Mouse (Mus musculus) large intestine, adult 2 months (tissue): ENCODE measurements around the gene Cyp4f40. TPM values are rescaled to one million over a fixed set of nuclear protein-coding genes. Genes with fewer than 3 reads are reported as not detected.
"Not testable (repeated sequence)": the region's sequence is repeated elsewhere in the genome, so short reads cannot be mapped to it uniquely, and the experiment has no call there.

Experiments used
- DNase-seq: peaks from one replicate; pipeline ENCODE4 v3.0.0-alpha.2; 2012; ENCODE audit warnings: low read depth, low spot score
- WGBS: fragments of 180-500 bp; shearing (Covaris S2); methylation state at CpG from one replicate; pipeline ENCODE4 v1.1.7; 2018; 5-methylcytosine and 5-hydroxymethylcytosine counted together
- polyA plus RNA-seq: library from polyadenylated mRNA; depleted of rRNA; stranded (reverse); fragments of >200 nt; gene quantifications from 2 replicates; pipeline ENCODE4 v1.2.3, GENCODE M21; 2012; rRNA removed

Cyp4f40 gene
- polyA plus RNA-seq = 138 and 188 TPM in 2 replicates

DNA sequence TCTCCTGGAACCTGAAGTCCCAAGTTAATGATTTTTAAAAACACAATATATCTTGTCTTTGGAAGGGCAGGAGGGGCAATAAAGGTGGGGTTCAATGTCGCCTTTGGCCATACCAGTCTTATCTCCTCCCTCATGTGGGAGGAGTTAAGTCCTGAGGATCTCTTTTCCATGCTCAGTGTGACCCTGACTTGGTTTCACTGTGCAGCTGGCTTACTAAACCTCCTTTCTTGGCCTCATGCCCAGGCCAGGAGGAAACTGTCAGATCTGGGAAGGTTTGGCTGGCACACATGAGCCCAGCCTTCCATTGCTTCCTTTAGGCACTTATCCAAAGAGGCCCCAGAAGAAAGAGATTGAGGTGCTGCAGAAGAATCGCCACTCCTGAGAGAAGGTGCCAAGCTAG lies at the start of gene Cyp4f40:
Cyp4f40 (plus strand) TSS at position 189 of the 400 bp plus-strand sequence.
- peak; percentile 95 for DNase-seq
- 27% methylated on average over 2 of the region's 2 CpGs for WGBS

DNA sequence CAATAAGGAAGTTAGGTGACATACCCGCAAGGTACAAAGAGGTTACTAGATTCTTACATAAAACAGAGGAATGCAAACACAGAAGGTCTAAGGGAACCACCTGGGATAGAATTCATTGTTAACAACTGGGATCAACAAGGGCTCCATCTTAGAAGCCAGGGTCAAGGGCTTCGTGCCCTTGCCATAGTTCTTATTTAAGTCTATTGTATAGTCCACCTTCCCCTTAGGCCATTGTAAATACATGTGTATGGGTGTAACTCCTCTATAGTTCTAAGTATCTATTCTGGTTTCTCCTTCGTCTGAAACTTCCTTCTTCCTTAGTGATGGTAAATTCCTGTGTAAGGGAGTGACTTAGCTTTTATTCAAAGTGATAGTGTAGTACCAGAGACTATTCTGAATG lies 48.5 kb upstream of the Cyp4f40 start:
- DNase-seq = not testable (repeated sequence)
- WGBS = 48% methylated on average over 3 of the region's 3 CpGs

DNA sequence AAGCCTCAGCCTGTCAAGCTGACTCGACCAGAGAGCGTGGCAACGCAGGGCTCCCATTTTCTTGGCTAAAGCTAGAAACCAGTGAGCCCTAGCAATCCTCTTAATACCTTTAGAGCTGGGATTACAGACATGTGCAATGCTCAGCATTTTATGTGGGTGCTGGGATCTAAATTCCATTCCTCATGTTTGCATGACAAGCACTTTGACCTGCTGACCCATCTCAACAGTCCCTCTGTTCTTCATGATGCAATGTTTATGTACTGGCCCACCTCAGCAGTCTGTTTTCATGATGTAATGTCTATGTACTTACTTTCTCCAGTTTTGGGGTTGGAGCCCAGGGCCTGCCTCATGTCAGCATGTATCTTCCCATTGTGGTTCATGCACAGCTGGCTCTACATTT lies 47.8 kb upstream of the Cyp4f40 start:
- 88% methylated on average over 3 of the region's 3 CpGs for WGBS
- DNase-seq = no peak

DNA sequence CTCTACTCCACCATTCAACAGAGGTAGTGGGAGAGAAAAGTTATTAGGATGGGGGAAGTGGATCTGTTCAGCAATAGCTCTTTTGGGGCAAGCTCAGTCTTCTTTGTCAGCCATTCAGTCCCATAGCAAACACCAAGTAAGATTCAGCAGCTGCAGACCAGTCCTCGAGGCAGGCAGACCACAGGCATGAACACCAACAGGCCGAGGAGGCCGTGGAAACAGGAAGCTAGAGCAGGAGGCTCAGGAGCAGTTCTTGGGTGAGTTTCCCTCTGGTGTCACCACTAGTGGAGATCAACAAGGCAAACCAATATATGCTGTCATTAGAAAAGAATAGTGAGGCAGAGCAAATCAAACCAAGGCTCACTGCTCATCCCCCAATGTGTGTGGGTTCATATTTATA lies 46.3 kb upstream of the Cyp4f40 start:
- WGBS = 54% methylated on average over 3 of the region's 3 CpGs
- no peak for DNase-seq

DNA sequence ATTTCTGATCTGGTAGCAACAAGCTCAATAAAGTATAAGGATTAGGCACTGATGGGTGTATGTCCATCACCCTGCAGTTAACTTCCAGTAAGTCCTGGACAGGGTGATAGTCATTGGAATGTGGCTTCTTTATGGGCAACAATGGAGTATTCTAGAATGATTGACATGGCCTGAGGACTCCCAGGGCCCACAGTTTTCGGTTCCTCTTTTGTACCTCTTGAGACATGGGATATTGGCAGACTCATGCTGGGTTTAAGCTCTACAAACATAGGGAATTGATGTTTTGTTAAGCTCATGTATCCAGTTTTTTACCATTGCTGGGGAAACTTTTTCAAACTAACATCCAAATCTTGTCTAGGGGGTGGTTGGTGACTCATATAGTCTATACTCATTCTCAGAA lies 41.4 kb upstream of the Cyp4f40 start:
- whole genome bisulfite sequencing = 65% methylated on average over 1 of the region's 1 CpGs
- no peak for DNase-seq

DNA sequence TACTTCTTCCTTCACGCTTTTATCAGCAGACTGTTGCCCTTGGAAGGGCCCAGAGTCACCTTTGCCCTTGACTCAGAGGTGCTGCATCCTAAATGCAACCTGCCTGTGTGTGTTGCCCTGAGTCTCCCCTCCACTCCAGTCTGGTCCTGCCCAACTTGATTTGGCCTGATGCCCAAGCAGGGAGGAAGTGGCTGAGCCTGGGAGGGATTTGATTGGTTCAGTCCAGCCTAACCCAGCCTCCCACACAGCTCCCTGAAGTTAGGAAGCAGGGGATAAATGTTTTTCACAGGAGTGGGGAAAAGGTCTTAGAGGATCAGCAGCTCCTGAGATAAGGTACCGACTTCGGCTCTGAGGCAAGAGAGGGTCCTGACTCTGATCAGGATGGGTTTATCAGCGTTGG lies 37.7 kb upstream of the Cyp4f40 start, which contains the start of gene Cyp4f37:
Cyp4f37 (plus strand) TSS at position 292 of the 400 bp plus-strand sequence.
- 62% methylated on average over 4 of the region's 4 CpGs for WGBS
- not testable (repeated sequence) for DNase-seq

DNA sequence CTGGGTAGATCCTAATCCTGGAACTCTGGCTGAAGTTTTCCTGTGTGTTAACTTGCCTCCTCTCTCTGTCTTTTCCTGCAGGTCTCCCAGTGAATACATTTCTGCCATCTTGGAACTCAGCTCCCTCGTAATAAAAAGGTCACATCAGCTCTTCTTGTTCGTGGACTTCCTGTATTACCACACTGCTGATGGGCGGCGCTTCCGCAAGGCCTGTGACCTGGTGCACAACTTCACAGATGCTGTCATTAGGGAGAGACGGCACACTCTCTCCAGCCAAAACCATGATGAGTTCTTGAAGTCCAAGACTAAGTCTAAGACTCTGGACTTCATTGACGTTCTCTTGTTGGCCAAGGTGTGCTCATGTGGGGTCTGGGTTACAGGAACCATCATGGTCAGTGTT lies 29.0 kb upstream of the Cyp4f40 start:
- not testable (repeated sequence) for DNase-seq
- 70% methylated on average over 7 of the region's 7 CpGs for WGBS

DNA sequence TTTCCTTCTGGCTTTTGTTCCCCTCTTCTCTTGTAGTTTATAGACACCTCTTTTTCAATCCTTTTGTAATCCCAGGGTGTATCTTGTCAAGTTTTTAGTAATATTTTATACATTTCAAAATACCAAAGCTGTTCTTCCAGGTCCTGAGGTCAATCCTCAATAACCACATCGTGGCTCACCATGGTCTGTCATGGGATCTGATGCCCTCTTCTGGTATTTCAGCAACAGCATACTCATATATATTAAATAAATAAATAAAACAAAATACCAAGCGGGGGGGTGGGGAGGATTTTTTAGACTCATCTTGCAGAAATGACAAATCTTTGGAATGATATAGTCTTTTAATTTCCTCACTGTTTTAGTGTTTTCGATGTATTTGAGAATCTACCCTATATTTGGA lies 26.8 kb upstream of the Cyp4f40 start:
- 54% methylated on average over 3 of the region's 3 CpGs for WGBS
- no peak for DNase-seq

DNA sequence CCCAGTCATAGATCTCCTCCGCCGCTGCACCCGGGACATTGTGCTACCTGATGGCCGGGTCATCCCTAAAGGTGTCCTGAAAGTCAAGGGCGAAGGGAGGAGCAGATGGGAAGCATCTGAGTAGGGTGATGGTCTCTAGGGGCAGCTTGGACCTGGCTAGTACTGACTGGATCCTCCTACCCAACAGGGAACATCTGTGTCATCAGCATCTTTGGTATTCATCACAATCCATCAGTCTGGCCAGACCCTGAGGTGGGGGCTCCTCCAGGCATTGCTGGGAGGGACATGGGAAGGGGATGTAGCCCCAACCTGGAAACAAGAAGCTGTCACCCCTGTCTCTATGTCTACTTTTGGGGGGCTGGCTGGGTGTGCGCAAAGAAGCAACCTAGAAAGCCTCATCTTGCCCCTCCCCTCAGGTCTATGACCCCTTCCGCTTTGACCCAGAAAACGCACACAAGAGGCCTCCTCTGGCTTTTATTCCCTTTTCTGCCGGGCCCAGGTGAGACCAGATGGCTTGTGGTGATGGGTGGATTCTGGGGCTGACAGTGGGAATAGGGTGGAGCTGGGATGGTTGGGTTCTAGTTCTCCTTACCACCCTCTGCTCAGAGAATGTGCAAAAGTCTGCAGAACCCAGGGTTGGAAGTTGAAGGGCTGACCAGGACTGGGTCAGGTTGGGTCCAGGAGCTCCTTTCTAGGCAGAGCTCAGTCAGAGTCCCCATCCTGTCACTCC lies 24.3 kb upstream of the Cyp4f40 start:
- DNase-seq = not testable (repeated sequence)
- WGBS = 85% methylated on average over 9 of the region's 9 CpGs

DNA sequence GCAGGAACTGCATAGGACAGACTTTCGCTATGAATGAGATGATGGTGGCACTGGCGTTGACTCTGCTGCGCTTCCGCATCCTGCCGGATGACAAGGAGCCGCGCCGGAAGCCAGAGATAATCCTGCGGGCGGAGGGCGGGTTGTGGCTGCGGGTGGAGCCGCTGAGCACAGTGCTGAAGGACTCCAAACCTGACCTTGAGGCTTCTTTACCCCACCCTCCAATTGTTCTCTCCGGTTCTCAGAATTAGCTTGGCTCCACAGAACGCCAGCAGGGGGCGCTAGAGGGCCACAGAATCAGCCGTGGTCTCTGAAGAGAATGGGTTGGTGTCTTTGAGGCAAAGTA lies 23.8 kb upstream of the Cyp4f40 start:
- peak; percentile 89 for DNase-seq
- WGBS = under 1% methylated on average over 17 of the region's 17 CpGs

DNA sequence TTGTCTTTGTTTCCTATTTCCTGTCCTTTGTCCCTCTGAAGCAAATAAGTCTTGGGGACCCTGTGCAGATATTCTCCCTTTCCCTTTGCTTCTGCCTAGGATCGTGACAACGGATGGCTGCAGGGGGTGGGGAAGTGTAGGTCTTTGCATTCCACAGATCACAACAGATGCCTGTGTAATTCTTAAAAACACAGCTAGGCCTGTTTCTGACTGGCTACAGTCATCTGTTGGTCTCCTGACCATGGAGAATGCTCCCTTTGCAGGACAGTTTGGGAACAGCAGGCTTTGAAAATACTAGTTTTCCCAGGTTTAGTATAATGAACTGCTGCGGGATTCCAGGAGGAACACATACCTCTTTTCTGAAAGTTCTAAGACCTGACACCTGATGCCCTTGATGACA lies 22.4 kb upstream of the Cyp4f40 start:
- DNase-seq = no peak
- WGBS = 78% methylated on average over 3 of the region's 3 CpGs

DNA sequence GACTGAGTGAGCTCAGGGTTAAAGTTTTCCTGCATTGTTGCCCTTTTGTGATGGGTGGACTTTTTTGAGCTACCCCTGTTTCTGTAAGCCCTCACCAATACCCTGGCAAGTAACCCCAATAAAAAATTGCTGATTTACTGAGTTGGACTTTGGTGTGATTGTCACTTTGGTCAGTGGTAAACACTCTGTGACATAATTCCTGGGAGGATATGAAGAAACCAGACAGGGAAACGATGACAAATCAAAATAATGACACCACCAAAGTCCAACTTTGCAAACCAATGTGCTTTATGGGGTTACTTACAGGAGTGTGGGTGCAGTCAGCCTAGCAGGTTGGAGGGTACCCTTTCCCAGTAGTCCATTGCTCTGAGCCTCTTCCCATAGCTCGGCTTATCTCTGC lies 21.5 kb upstream of the Cyp4f40 start:
- 58% methylated on average over 2 of the region's 2 CpGs for WGBS
- no peak for DNase-seq

DNA sequence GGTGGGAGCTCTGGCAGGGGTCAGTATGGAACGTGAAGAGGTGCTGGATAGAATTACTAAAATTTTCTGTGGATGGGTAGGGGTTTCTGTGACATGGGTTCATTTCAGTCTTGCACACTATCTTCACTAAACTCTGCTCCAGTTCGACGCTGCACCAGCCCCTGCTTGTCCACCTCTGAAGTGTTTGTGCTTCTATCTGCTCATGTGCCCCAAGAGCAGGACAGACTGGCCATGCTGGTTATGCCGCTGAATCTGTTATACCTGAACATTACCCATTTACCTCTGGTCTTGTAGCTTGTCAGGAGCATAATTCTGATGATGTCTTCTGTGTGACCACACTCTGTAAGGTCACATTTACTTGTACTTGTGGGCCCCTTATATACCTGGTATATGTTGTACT lies 12.1 kb upstream of the Cyp4f40 start:
- whole genome bisulfite sequencing = 87% methylated on average over 4 of the region's 4 CpGs
- DNase-seq = no peak

DNA sequence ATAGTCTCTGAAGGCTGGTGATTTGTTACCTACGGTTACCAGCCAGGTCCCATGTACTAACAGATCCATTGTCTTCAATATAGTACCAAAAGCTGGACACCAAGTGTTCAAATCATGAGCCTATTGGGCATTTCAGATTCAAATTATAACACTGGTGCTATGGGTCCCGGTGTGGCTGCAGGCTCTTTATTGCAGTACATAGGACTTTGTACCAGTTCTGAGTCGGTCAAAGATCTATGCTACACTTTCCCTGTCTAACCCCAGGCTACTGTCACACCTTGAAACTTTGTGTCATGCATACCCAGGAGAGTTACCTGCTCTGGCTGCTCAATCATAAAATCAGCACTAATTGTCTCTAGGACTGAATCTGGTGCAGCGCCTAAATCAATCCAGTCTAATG lies 4.8 kb upstream of the Cyp4f40 start:
- DNase-seq = no peak
- WGBS = 45% methylated on average over 4 of the region's 4 CpGs

DNA sequence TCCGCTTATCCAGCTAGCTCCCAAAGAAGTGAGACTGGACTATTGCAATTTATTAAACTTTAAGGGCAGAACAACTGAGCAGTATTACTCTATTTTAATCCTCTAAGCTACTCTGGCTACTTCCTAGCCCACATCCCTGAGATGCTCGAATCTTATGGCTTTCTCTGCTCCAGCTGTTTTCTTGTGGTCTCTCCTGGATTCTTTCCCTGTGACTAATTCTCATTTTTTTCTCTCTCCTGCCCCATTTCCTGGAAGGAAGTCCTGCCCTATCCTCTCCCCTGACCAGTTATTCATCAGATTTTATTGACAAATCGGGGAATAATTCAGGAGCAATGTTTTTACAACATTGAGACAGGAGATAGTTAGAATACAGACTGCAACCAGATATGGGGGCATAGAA lies 1.7 kb upstream of the Cyp4f40 start:
- WGBS = 47% methylated on average over 3 of the region's 3 CpGs
- DNase-seq = no peak

DNA sequence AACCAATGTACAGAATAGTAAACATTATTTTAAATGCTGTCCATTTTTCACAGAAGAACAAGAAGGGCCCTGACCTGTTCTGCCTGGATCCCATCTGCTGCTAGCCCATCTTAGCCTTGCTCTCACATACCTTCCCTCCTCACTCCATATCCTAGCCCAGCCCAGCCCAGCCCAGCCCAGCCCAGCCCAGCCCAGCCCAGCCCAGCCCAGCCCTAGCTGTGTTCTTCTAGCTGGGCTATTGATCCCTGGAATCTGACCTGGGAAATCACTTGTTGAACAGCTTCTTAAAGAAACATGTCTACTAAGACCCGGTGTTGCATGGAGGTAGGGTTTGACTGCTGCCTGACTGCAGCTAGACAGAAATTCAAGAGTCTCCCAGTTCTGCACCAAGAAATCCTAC lies 454 bp upstream of the Cyp4f40 start:
- DNase-seq = no peak
- WGBS = 29% methylated on average over 1 of the region's 1 CpGs

DNA sequence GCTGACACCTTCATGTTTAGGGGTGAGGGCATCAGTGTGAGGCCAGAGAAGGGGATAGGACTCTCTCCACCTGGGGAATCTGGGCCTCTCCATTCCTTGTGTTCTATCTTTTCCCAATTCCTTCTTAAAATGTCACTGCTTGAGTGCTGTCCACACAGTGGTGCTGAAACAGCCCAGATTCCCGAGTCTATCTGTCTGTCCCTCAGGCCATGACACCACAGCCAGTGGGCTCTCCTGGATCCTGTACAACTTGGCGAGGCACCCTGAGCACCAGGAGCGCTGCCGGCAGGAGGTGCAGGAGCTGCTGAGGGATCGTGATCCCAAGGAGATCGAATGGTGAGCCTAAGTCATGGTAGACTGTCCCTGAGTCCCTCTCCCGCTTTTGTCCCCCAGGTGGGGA lies 15.3 kb downstream of the Cyp4f40 start:
- 74% methylated on average over 7 of the region's 7 CpGs for WGBS
- DNase-seq = no peak

DNA sequence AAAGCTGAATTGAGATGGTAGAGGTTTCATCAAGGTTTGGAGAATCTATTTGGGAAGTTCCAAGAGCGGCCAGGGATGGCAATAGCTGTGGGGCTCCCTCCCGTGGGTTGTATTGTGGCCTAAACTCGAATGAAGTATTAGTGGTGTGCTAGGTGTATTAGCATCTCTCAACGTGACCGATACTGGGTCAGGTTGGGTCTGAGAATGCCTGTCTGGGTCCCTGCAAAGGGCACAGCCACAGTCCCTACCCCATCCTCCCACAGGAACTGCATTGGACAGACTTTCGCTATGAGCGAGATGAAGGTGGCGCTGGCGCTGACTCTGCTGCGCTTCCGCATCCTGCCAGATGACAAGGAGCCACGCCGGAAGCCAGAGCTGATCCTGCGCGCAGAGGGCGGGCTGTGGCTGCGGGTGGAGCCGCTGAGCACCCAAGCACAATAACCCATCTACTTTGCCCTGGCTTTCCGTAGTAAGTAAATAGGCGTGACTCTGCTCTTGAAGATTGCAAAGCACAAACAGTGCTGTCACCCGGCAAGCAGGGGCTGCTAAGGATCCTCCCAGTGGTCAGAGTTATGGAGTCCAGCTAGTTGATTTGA lies 17.4 kb downstream of the Cyp4f40 start:
- WGBS = 29% methylated on average over 21 of the region's 21 CpGs
- peak; percentile 54 for DNase-seq

DNA sequence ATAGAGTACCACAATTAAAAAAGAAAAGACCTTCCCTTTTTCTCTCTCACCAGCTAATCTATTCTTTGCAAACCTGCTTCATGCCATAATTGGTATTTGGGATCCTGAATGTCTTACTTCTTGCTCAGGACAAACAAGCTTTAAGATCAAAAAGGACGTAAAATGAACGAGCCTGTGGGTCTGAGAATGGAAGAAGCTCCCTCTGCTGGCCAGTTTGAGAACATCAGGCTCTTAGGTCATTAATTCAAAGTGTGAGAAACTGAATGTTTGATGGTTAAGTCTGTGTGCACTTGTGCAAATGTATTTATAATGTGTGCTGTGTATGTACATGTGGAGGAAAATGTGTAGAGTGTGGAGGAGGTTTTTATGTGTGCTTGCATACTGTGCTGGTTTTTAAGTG lies 21.7 kb downstream of the Cyp4f40 start:
- DNase-seq = peak; percentile 50
- 4% methylated on average over 2 of the region's 2 CpGs for WGBS

DNA sequence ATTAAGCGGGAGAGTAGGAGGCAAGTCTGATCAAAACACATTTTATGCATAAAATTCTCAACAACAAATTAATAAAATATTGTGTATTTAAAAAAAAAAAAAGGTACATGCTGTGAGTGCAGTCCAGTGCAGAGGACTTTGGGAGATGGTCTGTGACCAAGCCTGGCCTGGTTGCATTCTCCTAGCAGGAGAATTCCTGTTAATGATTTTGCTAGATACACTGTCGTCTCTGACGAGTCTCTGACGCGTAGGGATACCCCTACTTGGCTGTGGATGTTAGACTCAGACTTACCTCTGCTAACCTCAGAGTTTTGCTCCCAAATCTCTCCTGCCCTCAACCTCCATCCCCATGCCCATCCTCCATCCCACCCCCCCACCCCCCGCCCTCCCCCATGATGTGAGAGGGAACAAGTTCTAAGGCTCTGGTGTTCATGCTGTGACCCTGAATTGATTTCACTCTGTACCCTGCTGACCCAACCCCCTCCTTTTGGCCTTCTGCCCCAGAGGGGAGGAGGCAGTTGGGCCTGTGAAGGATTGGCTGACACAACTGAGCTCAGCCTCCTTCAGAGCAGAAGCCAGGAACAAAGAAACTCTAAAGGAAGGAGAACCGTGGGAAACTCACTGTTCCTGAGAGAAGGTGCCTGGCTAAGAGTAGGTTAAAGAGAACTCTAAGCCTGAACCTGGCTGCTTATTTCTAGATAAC lies 26.5 kb downstream of the Cyp4f40 start, which contains the start of gene Cyp4f15:
Cyp4f15 (plus strand) TSS at position 580 of the 703 bp plus-strand sequence.
- DNase-seq = no peak
- 67% methylated on average over 7 of the region's 7 CpGs for WGBS

DNA sequence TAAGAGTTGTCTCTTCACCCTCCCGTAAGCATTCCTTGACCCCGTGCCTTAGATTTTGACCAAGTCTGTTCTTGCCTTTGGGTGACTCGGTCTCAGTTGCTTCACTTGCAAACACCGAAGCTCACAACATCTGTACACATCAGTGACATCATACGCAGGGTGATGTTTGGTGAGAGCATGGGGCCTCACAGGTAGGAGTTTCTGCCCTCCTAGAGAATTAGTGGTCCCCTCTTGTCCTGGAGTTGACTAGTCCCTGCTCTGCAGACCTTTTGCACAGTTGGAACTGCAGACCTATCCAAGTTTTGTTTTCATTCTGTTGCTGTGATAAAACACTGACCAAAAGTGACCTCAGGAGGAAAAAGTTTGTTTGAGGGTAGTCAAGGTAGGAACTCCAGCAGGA lies 28.0 kb downstream of the Cyp4f40 start:
- no peak for DNase-seq
- 94% methylated on average over 5 of the region's 5 CpGs for WGBS
